10 mouse cellular contexts compared by ENCODE assay signal in genomic region chr15:89060811-89061460, GRCm38 (mm10). TPM values are rescaled to one million over a fixed set of nuclear protein-coding genes. Genes with fewer than 3 reads are reported as not detected.
DNase-seq lines count a peak whose midpoint lies in the region; ATAC-seq and TF ChIP-seq lines count a peak whose summit lies in the region.
"Had no signal": no experiment of that assay in that cellular context is flagged by ENCODE, and none has a peak within 500 bp of the region (broad histone marks: within the 10 kb centered on the region; RNA-seq: fewer than 3 reads in every experiment).

No protein-coding gene starts in this region.

- H3K9ac ChIP-seq in heart, embryonic 14.5 days (ENCODE audit: low read length) = peak overlapping the region; percentile 78; the same call in 1 of the 2 replicates
- H3K9ac ChIP-seq in forebrain, embryonic 13.5 days = peak overlapping the region; percentile 82
- no peak overlapping the region for H3K9ac ChIP-seq in midbrain, embryonic 11.5 days (ENCODE audit: low read length)

- H3K4me1 ChIP-seq in heart, embryonic 14.5 days (ENCODE audit: control insufficient read depth in 2 of 2, insufficient read depth in 2 of 2, low read length in 2 of 2) = peaks cover 5 to 8% of the 10 kb centered on the region in 2 experiments; a peak in 3 of 4 replicates
- peaks cover 44% of the 10 kb centered on the region for H3K4me1 ChIP-seq in cerebellum, adult 2 months (ENCODE audit: control insufficient read depth, insufficient read depth, low read length)
- peaks cover 16% of the 10 kb centered on the region for H3K4me1 ChIP-seq in forebrain, embryonic 13.5 days
- H3K4me1 ChIP-seq in midbrain, embryonic 11.5 days (ENCODE audit: control insufficient read depth, insufficient read depth, low read length) = no peaks in the 10 kb centered on the region

- no peak for TF ChIP-seq POLR2A in cerebellum, adult 2 months (IDR thresholded peaks at IDR 0.05; ENCODE audit: borderline replicate concordance, insufficient read depth, low read length)

- peaks cover 34% of the 10 kb centered on the region for H3K27me3 ChIP-seq in heart, embryonic 14.5 days (ENCODE audit: control insufficient read depth, insufficient read depth, low read length)
- no peaks in the 10 kb centered on the region for H3K27me3 ChIP-seq in cerebellum, adult 2 months (ENCODE audit: control insufficient read depth, insufficient read depth, low read length)
- H3K27me3 ChIP-seq in forebrain, embryonic 13.5 days = peaks cover 16% of the 10 kb centered on the region; the same call in 1 of the 2 replicates
- peaks cover 25% of the 10 kb centered on the region for H3K27me3 ChIP-seq in midbrain, embryonic 11.5 days (ENCODE audit: control insufficient read depth, insufficient read depth, low read length)

- H3K27ac ChIP-seq in heart, embryonic 14.5 days (replicated peaks in 1 of 2; ENCODE audit: control insufficient read depth in 1 of 2, insufficient read depth in 1 of 2, low read depth in 2 of 2, low read length in 2 of 2) = no peak overlapping the region
- peak overlapping the region; percentile 71 for H3K27ac ChIP-seq in cerebellum, adult 2 months (ENCODE audit: insufficient read depth, low read length)
- no peak overlapping the region for H3K27ac ChIP-seq in forebrain, embryonic 13.5 days
- no peak overlapping the region for H3K27ac ChIP-seq in midbrain, embryonic 11.5 days (ENCODE audit: low read depth, low read length)
- H3K27ac ChIP-seq: liver, embryonic 12.5 days had no signal

- H3K9me3 ChIP-seq in heart, embryonic 14.5 days (ENCODE audit: control insufficient read depth, low read length) = no peaks in the 10 kb centered on the region
- no peaks in the 10 kb centered on the region for H3K9me3 ChIP-seq in forebrain, embryonic 13.5 days (replicated peaks)
- no peaks in the 10 kb centered on the region for H3K9me3 ChIP-seq in midbrain, embryonic 11.5 days (ENCODE audit: control insufficient read depth, low read length)
- H3K9me3 ChIP-seq: liver, embryonic 12.5 days had no signal

- no peak for ATAC-seq in heart, embryonic 14.5 days (ENCODE audit: insufficient number of reproducible peaks, insufficient read depth, low FRiP score, low read depth)
- ATAC-seq in forebrain, embryonic 13.5 days = 0 out of 2 replicates have a peak, but pooled peaks have one; percentile 9
- ATAC-seq in midbrain, embryonic 11.5 days (ENCODE audit: low FRiP score) = no peak
- no peak for ATAC-seq in frontal cortex, adult (ENCODE audit: low TSS enrichment)

- H3K4me3 ChIP-seq in heart, embryonic 14.5 days (ENCODE audit: control insufficient read depth in 1 of 2, insufficient read depth in 1 of 2, low read depth in 1 of 2, low read length in 2 of 2) = peak overlapping the region in 1 of 2 experiments; percentile 63; a peak in 2 of 4 replicates
- peak overlapping the region; percentile 72 for H3K4me3 ChIP-seq in cerebellum, adult 2 months (replicated peaks; ENCODE audit: insufficient read depth, low read depth, low read length)
- H3K4me3 ChIP-seq in forebrain, embryonic 13.5 days = peak overlapping the region; percentile 69
- H3K4me3 ChIP-seq in midbrain, embryonic 11.5 days (ENCODE audit: low read depth, low read length) = no peak overlapping the region
- H3K4me3 ChIP-seq: myocyte had no signal

- H3K36me3 ChIP-seq in heart, embryonic 14.5 days (ENCODE audit: control insufficient read depth, insufficient read depth, low read length) = no peaks in the 10 kb centered on the region
- no peaks in the 10 kb centered on the region for H3K36me3 ChIP-seq in forebrain, embryonic 13.5 days (ENCODE audit: poor library complexity, severe bottlenecking)
- H3K36me3 ChIP-seq in midbrain, embryonic 11.5 days (ENCODE audit: control insufficient read depth, insufficient read depth, low read length) = no peaks in the 10 kb centered on the region
- H3K36me3 ChIP-seq: liver, embryonic 12.5 days had no signal

- DNase-seq in heart, adult 9 months (ENCODE audit: low spot score in 2 of 2) = no peak
- peak in 1 of 2 experiments; percentile 55 for DNase-seq in cerebellum, adult 2 months
- peak; percentile 41 for DNase-seq in midbrain, embryonic 11.5 days (ENCODE audit: low spot score, missing footprints)
- DNase-seq in ovary, postnatal 10 days (ENCODE audit: low spot score) = no peak
- DNase-seq in MN1 (ENCODE audit: low spot score) = no peak

- H3K4me2 ChIP-seq in heart, embryonic 14.5 days (ENCODE audit: low read length) = peak overlapping the region; percentile 76
- peak overlapping the region; percentile 94 for H3K4me2 ChIP-seq in forebrain, embryonic 13.5 days
- peak overlapping the region; percentile 97; the same call in 1 of the 2 replicates for H3K4me2 ChIP-seq in midbrain, embryonic 11.5 days

- 87% methylated on average over 12 of the region's 12 CpGs for WGBS in heart, embryonic 14.5 days
- WGBS in cerebellum, adult 2 months = 53% methylated on average over 12 of the region's 12 CpGs
- 88% methylated on average over 12 of the region's 12 CpGs for WGBS in forebrain, embryonic 13.5 days
- 85% methylated on average over 12 of the region's 12 CpGs for WGBS in midbrain, embryonic 11.5 days

- no peak for TF ChIP-seq CTCF in cerebellum, adult 2 months (IDR thresholded peaks at IDR 0.05; ENCODE audit: borderline replicate concordance, insufficient read depth, low read depth, low read length)

RNA-seq across cellular contexts. Expression of gene Panx2, which starts 1.4 kb away (rescaled TPM):
- polyA plus RNA-seq in heart, embryonic 14.5 days (2014; fragmentation: Nextera tagmentation; extraction: Ambion mirVana) = 2.3 and 2.6 TPM in 2 replicates
- 134 and 155 TPM in 2 replicates for polyA plus RNA-seq in cerebellum, adult 2 months (2012; rRNA removed)
- 2.3 and 2.4 TPM in 2 replicates for polyA plus RNA-seq in forebrain, embryonic 13.5 days (2015; fragmentation: Nextera tagmentation; extraction: Ambion mirVana)
- polyA plus RNA-seq in midbrain, embryonic 11.5 days (2014; fragmentation: Nextera tagmentation; extraction: Ambion mirVana) = 0.87 and 0.89 TPM in 2 replicates
- polyA plus RNA-seq: liver, embryonic 12.5 days; myocyte had no signal

RNA-seq across cellular contexts. Expression of gene Trabd, which starts 14.0 kb away (rescaled TPM):
- polyA plus RNA-seq in heart, embryonic 14.5 days (2014; fragmentation: Nextera tagmentation; extraction: Ambion mirVana) = 51.6 and 51.9 TPM in 2 replicates
- polyA plus RNA-seq in cerebellum, adult 2 months (2012; rRNA removed) = 52.5 and 56.4 TPM in 2 replicates
- polyA plus RNA-seq in forebrain, embryonic 13.5 days (2015; fragmentation: Nextera tagmentation; extraction: Ambion mirVana) = 40.4 and 45.1 TPM in 2 replicates
- polyA plus RNA-seq in midbrain, embryonic 11.5 days (2014; fragmentation: Nextera tagmentation; extraction: Ambion mirVana) = 40.2 and 43.2 TPM in 2 replicates

RNA-seq across cellular contexts. Expression of gene Selenoo, which starts 27.9 kb away (rescaled TPM):
- 14.0 and 16.4 TPM in 2 replicates for polyA plus RNA-seq in heart, embryonic 14.5 days (2014; fragmentation: Nextera tagmentation; extraction: Ambion mirVana)
- polyA plus RNA-seq in cerebellum, adult 2 months (2012; rRNA removed) = 58.1 and 65.6 TPM in 2 replicates
- 20.9 and 22.5 TPM in 2 replicates for polyA plus RNA-seq in forebrain, embryonic 13.5 days (2015; fragmentation: Nextera tagmentation; extraction: Ambion mirVana)
- polyA plus RNA-seq in midbrain, embryonic 11.5 days (2014; fragmentation: Nextera tagmentation; extraction: Ambion mirVana) = 20.2 and 22.3 TPM in 2 replicates

Comparison
In these comparisons a context has a peak if more than half of its experiments do, and no peak if none do; other contexts are left out.
1. RNA of gene Panx2, which starts 1.4 kb away (polyA plus RNA-seq): 134 to 155 TPM in cerebellum, adult 2 months; 2.3 to 2.6 TPM in heart, embryonic 14.5 days, 2.3 to 2.4 TPM in forebrain, embryonic 13.5 days and 0.87 to 0.89 TPM in midbrain, embryonic 11.5 days; every median in the first group is over 10 times any median in the second.
2. Peak in every context shown above with its lines, with median percentiles within 50 percentile points of each other: H3K4me2 ChIP-seq.